Mouse (Mus musculus) stomach, adult 2 months (tissue): ENCODE measurements around the gene Pnliprp1. TPM values are rescaled to one million over a fixed set of nuclear protein-coding genes. Genes with fewer than 3 reads are reported as not detected.

ENCODE experiments used
- polyA plus RNA-seq: library from polyadenylated mRNA; depleted of rRNA; stranded (reverse); fragments of >200 nt; gene quantifications from 2 replicates; pipeline ENCODE4 v1.2.3, GENCODE M21; 2012; rRNA removed

The Pnliprp1 gene
- 13.8 and 16.5 TPM in 2 replicates for polyA plus RNA-seq

DNA sequence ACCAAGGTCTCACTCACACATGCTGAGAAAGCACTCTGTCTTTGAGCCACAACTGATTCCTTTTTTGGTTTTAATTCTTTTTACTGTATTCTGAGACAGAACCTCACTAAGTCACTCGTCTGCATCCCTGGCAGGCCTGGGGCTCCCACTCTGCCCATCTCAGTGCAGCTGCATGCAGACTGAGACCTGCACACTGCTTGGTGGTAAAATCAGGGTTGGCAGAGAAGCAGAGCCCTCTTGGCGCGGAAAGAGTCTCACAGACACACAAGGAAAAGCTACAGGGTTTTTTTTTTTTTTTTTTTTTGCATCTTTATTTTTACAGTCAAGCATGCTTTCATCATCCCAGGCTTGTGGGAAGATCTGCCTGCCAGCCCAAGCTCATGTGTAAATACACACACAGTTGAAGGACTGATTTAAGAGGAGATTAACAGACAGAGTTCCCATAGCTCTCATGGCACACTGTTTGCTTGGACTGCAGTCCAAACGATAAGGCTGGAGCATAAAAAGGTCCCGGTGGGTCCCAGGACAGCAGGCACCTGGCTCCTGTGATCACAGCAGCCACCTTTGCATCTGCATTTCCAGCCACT lies at the start of gene Pnliprp1:
Pnliprp1 (plus strand) TSS at position 443 of the 587 bp plus-strand sequence.

GRCm38 (mm10) chr19:58759423-58759822 lies 30.7 kb downstream of the Pnliprp1 start, which contains the start of gene Pnliprp2:
Gene Pnliprp2 (plus strand): TSS chr19:58759719.

Other genes with a start within 250 kb of the Pnliprp1 start
- gene Ccdc172, start 216.9 kb upstream of the Pnliprp1 start, polyA plus RNA-seq = not detected in 2 replicates
- gene Pnlip, start 76.4 kb upstream of the Pnliprp1 start, polyA plus RNA-seq = 0.38 and 0.83 TPM in 2 replicates
- gene Pnliprp2, start 30.8 kb downstream of the Pnliprp1 start, polyA plus RNA-seq = 45.1 and 55.6 TPM in 2 replicates
- gene 1700019N19Rik, start 65.6 kb downstream of the Pnliprp1 start, polyA plus RNA-seq = not detected in 2 replicates
- not detected in 2 replicates for gene Eno4, start 214.5 kb downstream of the Pnliprp1 start, polyA plus RNA-seq
- 1.8 and 3.9 TPM in 2 replicates for gene Hspa12a, start 214.8 kb downstream of the Pnliprp1 start, polyA plus RNA-seq